In the genomic region with DNA sequence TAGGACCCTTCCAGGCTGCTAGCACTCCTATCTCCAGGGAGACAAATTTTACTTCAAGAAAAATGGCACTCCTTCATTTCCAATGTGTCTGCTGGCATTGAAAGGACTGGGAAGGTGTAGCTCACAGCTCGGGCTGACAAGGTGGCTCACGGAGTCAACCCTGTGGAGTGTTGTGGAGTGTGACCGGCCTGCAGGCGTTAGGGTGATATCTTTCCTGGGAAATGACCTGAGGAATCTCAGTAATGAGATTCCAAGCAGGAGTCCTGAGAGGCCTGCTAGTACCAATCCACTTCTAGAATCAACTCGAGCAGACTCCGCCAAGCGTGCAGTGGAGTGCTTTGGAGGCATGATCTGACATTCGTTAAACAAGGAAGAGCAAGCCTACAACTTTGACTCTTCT, we compare ENCODE assay signal across 28 mouse cellular contexts.
A peak's percentile ranks its signal among the peaks of the same experiment; 100 is the strongest.
DNase-seq lines count a peak whose midpoint lies in the region; ATAC-seq lines count a peak whose summit lies in the region.
"Had no signal": no experiment of that assay in that cellular context is flagged by ENCODE, and none has a peak within 500 bp of the region (broad histone marks: within the 10 kb centered on the region; RNA-seq: fewer than 3 reads in every experiment).

No protein-coding gene starts in this region.

- H3K4me2 ChIP-seq in hindbrain, embryonic 11.5 days (replicated peaks; ENCODE audit: low read depth, low read length), result no peak overlapping the region
- H3K4me2 ChIP-seq in kidney, embryonic 16.5 days (replicated peaks; ENCODE audit: low read depth, low read length), result no peak overlapping the region
- H3K4me2 ChIP-seq in midbrain, embryonic 11.5 days, result no peak overlapping the region
- H3K4me2 ChIP-seq in midbrain, embryonic 13.5 days (replicated peaks), result no peak overlapping the region
- H3K4me2 ChIP-seq: embryonic facial prominence, embryonic 13.5 days; forebrain, embryonic 12.5 days; forebrain, embryonic 15.5 days; heart, embryonic 11.5 days; hindbrain, embryonic 14.5 days had no signal

- no peak overlapping the region for H3K9ac ChIP-seq in hindbrain, embryonic 11.5 days (ENCODE audit: low read depth, low read length)
- H3K9ac ChIP-seq in kidney, embryonic 16.5 days (replicated peaks; ENCODE audit: low read length), result no peak overlapping the region
- H3K9ac ChIP-seq in midbrain, embryonic 11.5 days (ENCODE audit: low read length), result no peak overlapping the region
- H3K9ac ChIP-seq in midbrain, embryonic 13.5 days (replicated peaks), result no peak overlapping the region
- H3K9ac ChIP-seq: embryonic facial prominence, embryonic 13.5 days; forebrain, embryonic 12.5 days; forebrain, embryonic 15.5 days; hindbrain, embryonic 14.5 days had no signal

- H3K27me3 ChIP-seq in hindbrain, embryonic 10.5 days (ENCODE audit: insufficient read depth, poor library complexity, severe bottlenecking), result peaks cover 7% of the 10 kb centered on the region; the same call in 1 of the 2 replicates
- H3K27me3 ChIP-seq in hindbrain, embryonic 11.5 days (ENCODE audit: control insufficient read depth, insufficient read depth, low read length), result no peaks in the 10 kb centered on the region
- H3K27me3 ChIP-seq in kidney, embryonic 16.5 days (ENCODE audit: insufficient read depth, low read length), result peaks cover 9% of the 10 kb centered on the region; the same call in 1 of the 2 replicates
- H3K27me3 ChIP-seq in midbrain, embryonic 11.5 days (ENCODE audit: control insufficient read depth, insufficient read depth, low read length), result no peaks in the 10 kb centered on the region
- H3K27me3 ChIP-seq in midbrain, embryonic 13.5 days, result peaks cover 19% of the 10 kb centered on the region
- H3K27me3 ChIP-seq: CH12.LX had no signal

- H3K4me3 ChIP-seq in hindbrain, embryonic 10.5 days, result no peak overlapping the region
- H3K4me3 ChIP-seq in hindbrain, embryonic 11.5 days (ENCODE audit: low read depth, low read length), result no peak overlapping the region
- H3K4me3 ChIP-seq in kidney, embryonic 16.5 days (ENCODE audit: low read length), result no peak overlapping the region
- H3K4me3 ChIP-seq in midbrain, embryonic 11.5 days (ENCODE audit: low read depth, low read length), result no peak overlapping the region
- no peak overlapping the region for H3K4me3 ChIP-seq in midbrain, embryonic 13.5 days (replicated peaks)
- H3K4me3 ChIP-seq: embryonic facial prominence, embryonic 10.5 days; embryonic facial prominence, embryonic 13.5 days; erythroblast, embryonic 14.5 days; forebrain, embryonic 12.5 days; forebrain, embryonic 15.5 days; heart, adult 2 months had no signal

- WGBS in hindbrain, embryonic 10.5 days, result 39% methylated on average over 8 of the region's 8 CpGs
- WGBS in hindbrain, embryonic 11.5 days, result 59% methylated on average over 8 of the region's 8 CpGs
- 44% methylated on average over 8 of the region's 8 CpGs for WGBS in kidney, embryonic 16.5 days
- 50% methylated on average over 8 of the region's 8 CpGs for WGBS in midbrain, embryonic 11.5 days
- 40% methylated on average over 8 of the region's 8 CpGs for WGBS in midbrain, embryonic 13.5 days

- peaks cover 45% of the 10 kb centered on the region for H3K4me1 ChIP-seq in hindbrain, embryonic 10.5 days (replicated peaks)
- peaks cover 4% of the 10 kb centered on the region; the same call in 1 of the 2 replicates for H3K4me1 ChIP-seq in hindbrain, embryonic 11.5 days (replicated peaks; ENCODE audit: control insufficient read depth, insufficient read depth, low read length)
- peaks cover 16% of the 10 kb centered on the region for H3K4me1 ChIP-seq in kidney, embryonic 16.5 days (ENCODE audit: insufficient read depth, low read length)
- H3K4me1 ChIP-seq in midbrain, embryonic 11.5 days (ENCODE audit: control insufficient read depth, insufficient read depth, low read length), result peaks cover 3% of the 10 kb centered on the region
- H3K4me1 ChIP-seq in midbrain, embryonic 13.5 days (replicated peaks), result peaks cover 27% of the 10 kb centered on the region

- no peaks in the 10 kb centered on the region for H3K9me3 ChIP-seq in hindbrain, embryonic 10.5 days
- H3K9me3 ChIP-seq in hindbrain, embryonic 11.5 days (ENCODE audit: control insufficient read depth, low read length), result no peaks in the 10 kb centered on the region
- no peaks in the 10 kb centered on the region for H3K9me3 ChIP-seq in kidney, embryonic 16.5 days (ENCODE audit: low read length)
- H3K9me3 ChIP-seq in midbrain, embryonic 11.5 days (ENCODE audit: control insufficient read depth, low read length), result no peaks in the 10 kb centered on the region
- no peaks in the 10 kb centered on the region for H3K9me3 ChIP-seq in midbrain, embryonic 13.5 days
- H3K9me3 ChIP-seq: embryonic facial prominence, embryonic 10.5 days; embryonic facial prominence, embryonic 13.5 days; forebrain, embryonic 12.5 days; forebrain, embryonic 15.5 days; G1E had no signal

- ATAC-seq in hindbrain, embryonic 11.5 days (ENCODE audit: low FRiP score), result no peak
- ATAC-seq in kidney, embryonic 16.5 days (ENCODE audit: low FRiP score, low TSS enrichment), result peak; percentile 75
- no peak for ATAC-seq in midbrain, embryonic 11.5 days (ENCODE audit: low FRiP score)
- no peak for ATAC-seq in midbrain, embryonic 13.5 days
- ATAC-seq: forebrain, embryonic 15.5 days; hindbrain, postnatal 0 days; Patski had no signal

- no peak for DNase-seq in hindbrain, embryonic 10.5 days (ENCODE audit: low spot score)
- DNase-seq in hindbrain, embryonic 11.5 days (ENCODE audit: low spot score), result no peak
- DNase-seq in kidney, adult 11 months, result no peak
- DNase-seq in midbrain, embryonic 11.5 days (ENCODE audit: low spot score, missing footprints), result peak; percentile 82
- no peak for DNase-seq in cerebellum, postnatal 25 days
- DNase-seq: adrenal gland, postnatal 10 days; adrenal gland, postnatal 36 days; B cell, adult 2 months; cerebellum, adult 11 months; cerebellum, adult 2 months; cerebellum, adult 9-11 months; cerebellum, postnatal 36 days; embryo, embryonic 11 days; gastrocnemius, postnatal 25 days; heart, adult 2 months had no signal

- peak overlapping the region; percentile 24; the same call in 1 of the 2 replicates for H3K27ac ChIP-seq in hindbrain, embryonic 10.5 days
- H3K27ac ChIP-seq in hindbrain, embryonic 11.5 days (ENCODE audit: low read depth, low read length), result no peak overlapping the region
- no peak overlapping the region for H3K27ac ChIP-seq in kidney, embryonic 16.5 days (ENCODE audit: low read length)
- no peak overlapping the region for H3K27ac ChIP-seq in midbrain, embryonic 11.5 days (ENCODE audit: low read depth, low read length)
- H3K27ac ChIP-seq in midbrain, embryonic 13.5 days, result no peak overlapping the region
- H3K27ac ChIP-seq: embryonic facial prominence, embryonic 10.5 days; embryonic facial prominence, embryonic 13.5 days; forebrain, embryonic 12.5 days; forebrain, embryonic 15.5 days; heart, adult 2 months; hindbrain, embryonic 14.5 days; hindbrain, postnatal 0 days had no signal

- no peaks in the 10 kb centered on the region for H3K36me3 ChIP-seq in hindbrain, embryonic 10.5 days
- no peaks in the 10 kb centered on the region for H3K36me3 ChIP-seq in hindbrain, embryonic 11.5 days (ENCODE audit: control insufficient read depth, insufficient read depth, low read length)
- H3K36me3 ChIP-seq in kidney, embryonic 16.5 days (ENCODE audit: insufficient read depth, low read length), result no peaks in the 10 kb centered on the region
- no peaks in the 10 kb centered on the region for H3K36me3 ChIP-seq in midbrain, embryonic 11.5 days (ENCODE audit: control insufficient read depth, insufficient read depth, low read length)
- H3K36me3 ChIP-seq in midbrain, embryonic 13.5 days, result no peaks in the 10 kb centered on the region
- H3K36me3 ChIP-seq: embryonic facial prominence, embryonic 10.5 days; embryonic facial prominence, embryonic 13.5 days; forebrain, embryonic 12.5 days; forebrain, embryonic 15.5 days; G1E had no signal
